Mouse (Mus musculus) liver, postnatal 0 days (tissue): ENCODE data around the gene Gm11168. TPM values are rescaled to one million over a fixed set of nuclear protein-coding genes. Genes with fewer than 3 reads are reported as not detected.
"Not testable (repeated sequence)": the region's sequence is repeated elsewhere in the genome, so short reads cannot be mapped to it uniquely, and the experiment has no call there.

Experiments
- ATAC-seq: fragments of 200-750 bp; cut with Nextera tagmentation; 2 replicates; pipeline ENCODE4 v1.8.0; 2017; ENCODE audit warnings: mild to moderate bottlenecking, moderate library complexity
- DNase-seq: peaks from one replicate; pipeline ENCODE4 v3.0.0-alpha.2; 2016
- H3K27ac ChIP-seq: fragments of 300-500 bp; sonication (generic); 2 replicates; pipeline ENCODE4 v1.5.1; 2014; ENCODE audit warnings: antibody characterized with exemption, moderate library complexity, mild to moderate bottlenecking, low read depth
- H3K27me3 ChIP-seq: fragments of 300-500 bp; sonication (generic); 2 replicates; pipeline ENCODE4 v1.6.1; 2014; ENCODE audit warnings: low read length, control low read depth, mixed read lengths; ENCODE audit not compliant: insufficient read depth
- H3K36me3 ChIP-seq: fragments of 300-500 bp; sonication (generic); replicated peaks from 2 replicates; pipeline ENCODE4 v1.6.1; 2014; ENCODE audit warnings: mild to moderate bottlenecking, control low read depth, low read length, moderate library complexity, mixed read lengths; ENCODE audit not compliant: insufficient read depth
- H3K4me1 ChIP-seq: fragments of 300-500 bp; sonication (generic); 2 replicates; pipeline ENCODE4 v1.6.1; 2014; ENCODE audit warnings: antibody characterized with exemption, mild to moderate bottlenecking, control low read depth; ENCODE audit not compliant: insufficient read depth
- H3K4me2 ChIP-seq: fragments of 300-500 bp; sonication (generic); 2 replicates; pipeline ENCODE4 v1.6.1; 2014; ENCODE audit warnings: low read depth, mild to moderate bottlenecking, low read length, moderate library complexity, mixed read lengths
- H3K4me3 ChIP-seq: fragments of 300-500 bp; sonication (generic); 2 replicates; pipeline ENCODE4 v1.5.1; 2014; ENCODE audit warnings: low read depth, low read length
- H3K9ac ChIP-seq: fragments of 300-500 bp; sonication (generic); replicated peaks from 2 replicates; pipeline ENCODE4 v1.6.1; 2014; ENCODE audit warnings: mild to moderate bottlenecking, moderate library complexity
- H3K9me3 ChIP-seq: fragments of 300-500 bp; sonication (generic); 2 replicates; pipeline ENCODE4 v1.6.1; 2016; ENCODE audit warnings: mild to moderate bottlenecking, control low read depth, low read length, mixed read lengths
- WGBS: fragments of 180-500 bp; shearing (Covaris S2); extraction: QIAGEN DNeasy Blood & Tissue Kit; methylation state at CpG from one replicate; pipeline ENCODE4 v1.1.7; 2014; ENCODE audit not compliant: insufficient replicate concordance; 5-methylcytosine and 5-hydroxymethylcytosine counted together
- microRNA-seq: library from miRNA; unstranded; fragments of <30 nt; microRNA quantifications from one replicate; pipeline ENCODE4, GENCODE M21; 2016
- polyA plus RNA-seq: library from polyadenylated mRNA; unstranded; fragments of >200 nt; fragmentation: Nextera tagmentation; extraction: Ambion mirVana; gene quantifications from 2 replicates; pipeline ENCODE4 v1.2.1, GENCODE M21; 2015

The Gm11168 gene
- polyA plus RNA-seq, 1 experiment from 2014 or later, result not detected

DNA sequence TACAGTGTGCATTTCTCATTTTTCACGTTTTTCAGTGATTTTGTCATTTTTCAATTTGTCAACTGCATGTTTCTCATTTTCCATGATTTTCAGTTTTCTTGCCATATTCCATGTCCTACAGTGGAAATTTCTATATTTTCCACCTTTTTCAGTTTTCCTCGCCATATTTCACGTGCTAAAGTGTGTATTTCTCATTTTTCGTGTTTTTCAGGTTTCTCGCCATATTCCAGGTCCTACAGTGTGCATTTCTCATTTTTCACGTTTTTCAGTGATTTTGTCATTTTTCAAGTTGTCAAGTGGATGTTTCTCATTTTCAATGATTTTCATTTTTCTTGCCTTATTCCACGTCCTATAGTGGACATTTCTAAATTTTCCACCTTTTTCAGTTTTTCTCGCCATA lies 33.4 kb downstream of the Gm11168 start, which contains the start of gene Gm10715:
Gene Gm10715 (plus strand): TSS at position 301 of the 400 bp plus-strand sequence.
- H3K9ac ChIP-seq, DNase-seq, H3K9me3 ChIP-seq, H3K4me1 ChIP-seq, H3K27me3 ChIP-seq, ATAC-seq, H3K36me3 ChIP-seq, H3K4me3 ChIP-seq, H3K4me2 ChIP-seq, H3K27ac ChIP-seq: not testable (repeated sequence)
- 66% methylated on average over 6 of the region's 8 CpGs for WGBS

GRCm38 (mm10) chr9:3038161-3038560 lies 35.0 kb downstream of the Gm11168 start:
- DNase-seq, H3K4me1 ChIP-seq, H3K36me3 ChIP-seq, H3K9ac ChIP-seq, ATAC-seq, H3K27ac ChIP-seq, H3K4me2 ChIP-seq, H3K9me3 ChIP-seq, H3K27me3 ChIP-seq, H3K4me3 ChIP-seq: not testable (repeated sequence)
- WGBS, result 57% methylated on average over 4 of the region's 4 CpGs

Small RNA genes within 50 kb of the gene (microRNA-seq; reads per million reads assigned to microRNA genes)
- gene Mir101c, result not detected

Other genes with a start within 250 kb of the Gm11168 start
- gene Gm10722, start 2.4 kb upstream of the Gm11168 start, polyA plus RNA-seq, result not detected in 2 replicates
- not detected in 2 replicates for gene Gm10721, start 9.8 kb downstream of the Gm11168 start, polyA plus RNA-seq
- gene Gm10720, start 12.3 kb downstream of the Gm11168 start, polyA plus RNA-seq, result not detected in 2 replicates
- gene Gm10719, start 14.1 kb downstream of the Gm11168 start, polyA plus RNA-seq, result not detected in 2 replicates
- 0.31 TPM in 1 of 2 replicates, not detected in the other for gene Gm10718, start 20.2 kb downstream of the Gm11168 start, polyA plus RNA-seq
- not detected in 2 replicates for gene Gm10717, start 22.1 kb downstream of the Gm11168 start, polyA plus RNA-seq
- not detected in 2 replicates for gene Gm17535, start 31.3 kb downstream of the Gm11168 start, polyA plus RNA-seq
- not detected in 2 replicates for gene Gm10715, start 33.5 kb downstream of the Gm11168 start, polyA plus RNA-seq